Mouse (Mus musculus) myocyte (in vitro differentiated cells): ENCODE results near the gene Dennd1b. TPM values are rescaled to one million over a fixed set of nuclear protein-coding genes. Genes with fewer than 3 reads are reported as not detected.

Experiments used
- H3K27me3 ChIP-seq: one replicate; pipeline ENCODE4 v1.6.1; 2011; ENCODE audit not compliant: control insufficient read depth, insufficient read depth, insufficient read length
- H3K36me3 ChIP-seq: one replicate; pipeline ENCODE4 v1.6.1; 2011; ENCODE audit not compliant: control insufficient read depth, insufficient read depth
- H3K4me2 ChIP-seq: one replicate; pipeline ENCODE4 v1.6.1; 2011; ENCODE audit warnings: low read depth, control low read depth
- H3K4me3 ChIP-seq: one replicate; pipeline ENCODE4 v1.5.1; 2011; ENCODE audit warnings: mild to moderate bottlenecking, control low read depth, moderate library complexity
- H3K79me2 ChIP-seq: one replicate; pipeline ENCODE4 v1.6.1; 2011; ENCODE audit not compliant: control insufficient read depth, insufficient read depth
- H3ac ChIP-seq: one replicate; pipeline ENCODE4 v1.6.1; 2011; ENCODE audit not compliant: control insufficient read depth, insufficient read length
- CEBPB ChIP-seq: IDR thresholded peaks from 2 replicates; pipeline ENCODE4 v1.6.1; 2011; ENCODE audit warnings: mild to moderate bottlenecking, moderate library complexity; ENCODE audit not compliant: poor library complexity, insufficient read depth, severe bottlenecking
- E2F4 ChIP-seq: IDR thresholded peaks from one replicate; pipeline ENCODE4 v1.6.1; 2011; ENCODE audit warnings: mild to moderate bottlenecking, control low read depth, moderate library complexity; ENCODE audit not compliant: insufficient read depth
- MAX ChIP-seq: IDR thresholded peaks from one replicate; pipeline ENCODE4 v1.6.1; 2011; ENCODE audit warnings: low read depth, mild to moderate bottlenecking, control low read depth
- MYOD1 ChIP-seq, 3 experiments: IDR thresholded peaks; one replicate each; pipeline ENCODE4 v1.6.1; 2011; ENCODE audit warnings: control low read depth in 2 of 3, low read depth in 2 of 3, mild to moderate bottlenecking in 2 of 3, moderate library complexity in 1 of 3; ENCODE audit not compliant: insufficient read length in 2 of 3, control insufficient read depth in 1 of 3
- MYOG ChIP-seq, 3 experiments: IDR thresholded peaks; one replicate each; pipeline ENCODE4 v1.6.1; 2011; ENCODE audit warnings: control low read depth in 2 of 3, low read depth in 2 of 3, mild to moderate bottlenecking in 2 of 3; ENCODE audit not compliant: insufficient read length in 2 of 3, control insufficient read depth in 1 of 3, insufficient read depth in 1 of 3
- POLR2A ChIP-seq: IDR thresholded peaks from one replicate; pipeline ENCODE4 v1.6.1; 2011; ENCODE audit warnings: low read depth, mild to moderate bottlenecking, control low read depth, moderate library complexity; ENCODE audit not compliant: insufficient read length
- POLR2AphosphoS2 ChIP-seq: IDR thresholded peaks from one replicate; pipeline ENCODE4 v1.6.1; 2011; ENCODE audit warnings: low read depth, control low read depth; ENCODE audit not compliant: insufficient read length
- REST ChIP-seq: IDR thresholded peaks from one replicate; pipeline ENCODE4 v1.6.1; 2011; ENCODE audit warnings: mild to moderate bottlenecking, control low read depth, moderate library complexity; ENCODE audit not compliant: insufficient read depth, insufficient read length
- SRF ChIP-seq: IDR thresholded peaks from one replicate; pipeline ENCODE4 v1.6.1; 2011; ENCODE audit warnings: low read depth; ENCODE audit not compliant: control insufficient read depth, insufficient read length
- TCF12 ChIP-seq: IDR thresholded peaks from one replicate; pipeline ENCODE4 v1.6.1; 2011; ENCODE audit warnings: mild to moderate bottlenecking, control low read depth; ENCODE audit not compliant: poor library complexity, insufficient read depth, severe bottlenecking
- TCF3 ChIP-seq: IDR thresholded peaks from one replicate; pipeline ENCODE4 v1.6.1; 2011; ENCODE audit warnings: low read depth, control low read depth; ENCODE audit not compliant: insufficient read length
- USF1 ChIP-seq: IDR thresholded peaks from one replicate; pipeline ENCODE4 v1.6.1; 2011; ENCODE audit warnings: low read depth, mild to moderate bottlenecking, control low read depth, moderate library complexity
- polyA plus RNA-seq: library from polyadenylated mRNA; unstranded; fragments of >200 nt; fragmentation: generic; extraction: Trizol; gene quantifications from one replicate; pipeline ENCODE4 v1.2.1, GENCODE M21; 2012; ENCODE audit warnings: missing spikeins

Gene Dennd1b
- polyA plus RNA-seq, 1 experiment: 1.3 TPM

DNA sequence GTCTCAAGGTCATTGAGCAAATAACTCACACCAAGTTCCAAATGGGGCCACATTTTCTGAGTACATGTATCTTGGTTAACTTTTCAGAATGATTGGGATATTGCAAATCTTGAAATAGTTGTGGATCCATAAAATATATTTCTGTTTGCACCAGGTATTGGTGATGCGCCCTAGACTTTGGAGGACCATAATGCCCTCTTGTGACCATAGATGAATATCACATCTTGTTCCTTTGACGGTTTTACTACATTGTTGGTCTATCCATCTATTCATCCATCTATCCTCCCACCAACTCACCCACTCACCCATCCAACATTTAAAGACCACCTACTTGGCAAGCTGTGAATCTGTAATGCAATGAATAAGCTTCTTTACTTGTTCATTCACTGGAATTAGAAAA lies 120.1 kb downstream of the Dennd1b start:
- no peak for TF ChIP-seq MAX
- no peak for TF ChIP-seq USF1
- TF ChIP-seq TCF12: no peak
- TF ChIP-seq MYOD1 (IDR thresholded peaks at IDR 0.05; ENCODE audit: control insufficient read depth in 1 of 3, insufficient read length in 2 of 3, low read depth in 2 of 3): no peak
- no peak for TF ChIP-seq TCF3
- TF ChIP-seq E2F4: no peak
- TF ChIP-seq SRF: no peak
- no peak for TF ChIP-seq REST
- TF ChIP-seq POLR2AphosphoS2: no peak
- TF ChIP-seq MYOG (IDR thresholded peaks at IDR 0.05; ENCODE audit: control insufficient read depth in 1 of 3, insufficient read depth in 1 of 3, insufficient read length in 2 of 3, low read depth in 2 of 3): no peak
- TF ChIP-seq POLR2A: no peak
- TF ChIP-seq CEBPB: no peak
- H3K4me2 ChIP-seq: no peak overlapping the region
- H3K4me3 ChIP-seq: no peak overlapping the region
- no peaks in the 10 kb centered on the region for H3K27me3 ChIP-seq
- no peaks in the 10 kb centered on the region for H3K79me2 ChIP-seq
- no peaks in the 10 kb centered on the region for H3K36me3 ChIP-seq
- no peak overlapping the region for H3ac ChIP-seq

DNA sequence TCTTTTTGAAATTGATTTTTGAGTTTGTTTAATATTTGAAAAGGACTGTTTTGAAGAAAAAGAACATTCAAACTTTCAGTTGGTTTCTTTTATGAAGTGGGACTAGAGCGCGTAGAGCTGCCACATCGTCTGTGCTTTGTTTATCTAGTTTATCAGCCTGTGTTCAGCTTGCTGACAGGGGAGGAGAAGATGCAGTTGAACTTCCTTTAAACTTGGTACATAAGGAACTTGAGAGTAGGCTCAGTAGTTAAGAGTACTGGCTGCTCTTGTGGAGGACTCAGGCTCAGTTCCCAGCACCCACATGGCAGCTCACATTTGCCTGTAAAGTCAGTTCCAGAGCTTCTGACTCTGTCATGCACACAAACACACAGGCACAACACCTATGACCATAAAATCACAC lies 124.3 kb downstream of the Dennd1b start:
- peaks cover 4% of the 10 kb centered on the region for H3K36me3 ChIP-seq
- no peak for TF ChIP-seq POLR2AphosphoS2
- TF ChIP-seq CEBPB: no peak
- TF ChIP-seq USF1: no peak
- no peak for TF ChIP-seq MYOG (IDR thresholded peaks at IDR 0.05; ENCODE audit: control insufficient read depth in 1 of 3, insufficient read depth in 1 of 3, insufficient read length in 2 of 3, low read depth in 2 of 3)
- TF ChIP-seq TCF3: no peak
- TF ChIP-seq E2F4: no peak
- TF ChIP-seq MYOD1 (IDR thresholded peaks at IDR 0.05; ENCODE audit: control insufficient read depth in 1 of 3, insufficient read length in 2 of 3, low read depth in 2 of 3): no peak
- TF ChIP-seq REST: no peak
- no peak for TF ChIP-seq TCF12
- no peak for TF ChIP-seq POLR2A
- TF ChIP-seq MAX: no peak
- TF ChIP-seq SRF: no peak
- no peak overlapping the region for H3K4me3 ChIP-seq
- no peak overlapping the region for H3K4me2 ChIP-seq
- no peaks in the 10 kb centered on the region for H3K27me3 ChIP-seq
- H3ac ChIP-seq: no peak overlapping the region
- no peaks in the 10 kb centered on the region for H3K79me2 ChIP-seq

DNA sequence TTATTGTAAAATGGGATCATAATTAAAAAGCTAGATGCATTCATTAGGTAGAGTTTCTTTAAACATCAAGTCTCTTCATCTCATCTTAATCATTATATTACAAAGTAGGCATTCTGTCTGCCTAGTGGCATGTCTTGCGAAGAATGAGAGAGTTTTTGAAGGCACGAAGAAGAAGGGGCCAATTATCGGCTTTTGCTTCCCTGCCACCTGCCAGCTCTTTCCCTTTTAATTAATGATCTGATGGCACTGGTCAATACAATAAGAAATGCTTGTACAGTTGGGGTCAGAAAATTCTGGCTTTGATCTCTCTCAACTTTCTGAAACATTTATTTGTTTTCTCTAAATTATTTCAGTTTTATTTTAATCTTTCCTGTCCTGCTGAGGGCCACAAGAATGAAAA lies 127.5 kb downstream of the Dennd1b start:
- no peak overlapping the region for H3ac ChIP-seq
- no peak for TF ChIP-seq REST
- TF ChIP-seq MYOD1 (IDR thresholded peaks at IDR 0.05; ENCODE audit: control insufficient read depth in 1 of 3, insufficient read length in 2 of 3, low read depth in 2 of 3): no peak
- TF ChIP-seq TCF3: no peak
- TF ChIP-seq MYOG (IDR thresholded peaks at IDR 0.05; ENCODE audit: control insufficient read depth in 1 of 3, insufficient read depth in 1 of 3, insufficient read length in 2 of 3, low read depth in 2 of 3): no peak
- no peak for TF ChIP-seq POLR2A
- TF ChIP-seq MAX: no peak
- TF ChIP-seq TCF12: no peak
- TF ChIP-seq E2F4: no peak
- TF ChIP-seq SRF: no peak
- TF ChIP-seq USF1: no peak
- no peak for TF ChIP-seq CEBPB
- TF ChIP-seq POLR2AphosphoS2: no peak
- H3K4me3 ChIP-seq: no peak overlapping the region

DNA sequence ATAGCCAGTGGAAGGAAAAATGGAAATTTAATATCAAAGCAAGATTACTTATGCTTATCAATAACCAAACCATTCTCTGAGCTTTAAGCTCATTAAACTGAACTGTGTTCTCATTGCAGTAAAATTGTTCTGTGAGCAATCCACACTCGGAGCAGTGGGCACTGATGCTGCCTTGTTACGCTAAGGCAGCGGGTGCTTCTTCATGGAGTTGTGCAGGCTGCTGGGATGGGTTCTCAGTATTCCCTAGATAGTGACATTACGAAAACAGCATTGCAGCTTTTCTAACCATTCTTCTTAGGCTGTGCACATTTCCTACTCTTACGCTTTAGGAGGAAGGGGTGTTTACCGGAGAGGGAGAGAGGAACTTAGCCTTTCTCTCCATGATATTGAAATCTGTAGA lies 128.5 kb downstream of the Dennd1b start:
- Histone ChIP-seq H3K4me3 (no peak overlapping the region), H3K4me2 (no peak overlapping the region), H3K36me3 (peaks cover 4% of the 10 kb centered on the region), H3K79me2 (no peaks in the 10 kb centered on the region), H3ac (no peak overlapping the region), H3K27me3 (no peaks in the 10 kb centered on the region)
- no peak for TF ChIP-seq POLR2AphosphoS2
- TF ChIP-seq MAX: no peak
- TF ChIP-seq CEBPB: no peak
- no peak for TF ChIP-seq E2F4
- TF ChIP-seq SRF: no peak
- TF ChIP-seq TCF3: no peak
- TF ChIP-seq USF1: no peak
- no peak for TF ChIP-seq MYOG (IDR thresholded peaks at IDR 0.05; ENCODE audit: control insufficient read depth in 1 of 3, insufficient read depth in 1 of 3, insufficient read length in 2 of 3, low read depth in 2 of 3)
- no peak for TF ChIP-seq POLR2A
- no peak for TF ChIP-seq REST
- no peak for TF ChIP-seq TCF12

More for the DNA sequence above, 127.5 kb downstream of the Dennd1b start:
- H3K36me3 ChIP-seq: peaks cover 4% of the 10 kb centered on the region
- no peaks in the 10 kb centered on the region for H3K27me3 ChIP-seq
- no peak overlapping the region for H3K4me2 ChIP-seq
- H3K79me2 ChIP-seq: no peaks in the 10 kb centered on the region
